Mouse (Mus musculus) kidney, adult 8-10 months (tissue): ENCODE measurements around the gene Fat3.
A peak's percentile ranks its signal among the peaks of the same experiment; 100 is the strongest.

Experiments
- DNase-seq, 2 experiments: peaks; one replicate each; pipeline ENCODE4 v3.0.0; 2022

Fat3 gene

GRCm38 (mm10) chr9:15937837-15938514 is 563.1 kb downstream of the Fat3 start:
- DNase-seq, result no peak

GRCm38 (mm10) chr9:15930928-15931443 is 570.1 kb downstream of the Fat3 start:
- DNase-seq, result no peak

- no peak for DNase-seq
These were observed 572.8 kb downstream of the Fat3 start for GRCm38 (mm10) chr9:15928331-15928730.

GRCm38 (mm10) chr9:15927378-15928083 is 573.6 kb downstream of the Fat3 start:
- no peak for DNase-seq

- DNase-seq, result no peak
These were observed 575.8 kb downstream of the Fat3 start for GRCm38 (mm10) chr9:15925237-15925636.

- DNase-seq, result no peak
These were observed 580.8 kb downstream of the Fat3 start for GRCm38 (mm10) chr9:15920271-15920670.

- DNase-seq, result no peak
These were observed 581.6 kb downstream of the Fat3 start for GRCm38 (mm10) chr9:15919373-15920005.

GRCm38 (mm10) chr9:15916600-15916999 is 584.5 kb downstream of the Fat3 start:
- DNase-seq, result no peak

GRCm38 (mm10) chr9:15912735-15913134 is 588.4 kb downstream of the Fat3 start:
- no peak for DNase-seq

- no peak for DNase-seq
These were observed 591.5 kb downstream of the Fat3 start for GRCm38 (mm10) chr9:15909397-15910113.

- DNase-seq, result no peak
These were observed 596.9 kb downstream of the Fat3 start for GRCm38 (mm10) chr9:15903948-15904750.

- no peak for DNase-seq
These were observed 603.0 kb downstream of the Fat3 start for GRCm38 (mm10) chr9:15898112-15898511.

GRCm38 (mm10) chr9:15886756-15887155 is 614.3 kb downstream of the Fat3 start:
- DNase-seq, result no peak

GRCm38 (mm10) chr9:15880754-15881153 is 620.3 kb downstream of the Fat3 start:
- DNase-seq, result no peak

- peak; percentile 9 to 22 for DNase-seq
These were observed 620.9 kb downstream of the Fat3 start for GRCm38 (mm10) chr9:15880160-15880603.

- DNase-seq, result no peak
These were observed 626.5 kb downstream of the Fat3 start, which contains the start of gene Mtnr1b for GRCm38 (mm10) chr9:15874506-15875160. Mtnr1b (minus strand) TSS chr9:15874556.

- no peak for DNase-seq
These were observed 631.1 kb downstream of the Fat3 start for GRCm38 (mm10) chr9:15870013-15870412.

GRCm38 (mm10) chr9:15869456-15869855 is 631.6 kb downstream of the Fat3 start:
- no peak for DNase-seq

- no peak for DNase-seq
These were observed 634.6 kb downstream of the Fat3 start for GRCm38 (mm10) chr9:15866280-15867072.

GRCm38 (mm10) chr9:15861402-15861801 is 639.7 kb downstream of the Fat3 start:
- DNase-seq, result no peak
